Mouse (Mus musculus): Measurements from ENCODE around the gene Pde9a.

DNA sequence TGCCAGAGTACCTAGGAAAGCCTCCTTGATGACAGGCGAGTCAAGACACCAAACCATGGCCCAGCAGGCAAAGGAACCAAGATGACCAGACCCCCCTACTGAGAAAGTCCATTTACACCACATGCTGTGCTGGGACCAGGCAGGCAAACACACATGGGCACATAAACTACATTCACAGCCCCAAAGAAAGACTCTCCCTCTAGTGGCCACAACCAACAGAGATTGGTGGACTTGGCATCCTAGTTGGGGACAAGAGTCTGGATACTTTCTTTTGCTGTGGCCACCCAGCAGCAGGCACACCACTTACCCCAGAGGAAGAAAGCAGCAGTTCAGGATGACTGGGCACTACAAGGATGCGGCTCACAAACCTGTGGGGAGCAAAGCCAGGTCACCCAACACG, 114.9 kb downstream of the Pde9a start:
- TF ChIP-seq POLR2A (IDR thresholded peaks at IDR 0.05; ENCODE audit: low read depth, low read length) (no peak), CTCF (conservative IDR thresholded peaks at IDR 0.05; ENCODE audit: insufficient read depth, insufficient read length, low read depth, low read length) (no peak)
